Mouse (Mus musculus) megakaryocyte, embryonic 14.5 days (primary cell): Measurements from ENCODE around the gene Sord.

Source experiments
- FLI1 ChIP-seq: IDR thresholded peaks from 2 replicates; pipeline ENCODE4 v1.6.1; 2012; ENCODE audit warnings: low read length, inconsistent platforms, mixed read lengths
- GATA1 ChIP-seq: IDR thresholded peaks from 3 replicates; pipeline ENCODE4 v1.6.1; 2012; ENCODE audit warnings: mixed read lengths, low read length, inconsistent platforms, borderline replicate concordance

DNA sequence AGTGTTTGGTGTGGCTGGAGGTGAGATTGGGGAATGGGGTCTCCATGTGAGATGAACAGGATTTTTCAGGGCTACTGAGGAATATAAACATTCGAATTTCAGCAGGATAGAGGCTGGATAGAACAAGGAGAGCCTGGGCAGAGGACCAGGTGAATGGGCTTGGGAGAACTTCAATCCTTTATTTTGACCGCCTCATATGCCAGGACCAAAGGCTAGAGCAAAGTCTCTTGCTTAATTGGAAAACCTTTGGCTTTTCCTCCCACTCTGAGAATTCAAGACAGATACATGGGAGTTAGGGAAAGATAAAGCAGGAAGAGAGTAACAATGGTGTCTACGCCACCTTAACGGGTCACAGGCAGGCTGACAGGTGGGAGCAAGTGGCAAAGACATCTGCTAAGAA lies 6.7 kb downstream of the Sord start:
- TF ChIP-seq GATA1 (no peak), FLI1 (no peak)
